Mouse (Mus musculus): Measurements from ENCODE around the gene Clns1a.
A peak's percentile ranks its signal among the peaks of the same experiment; 100 is the strongest.

Gene Clns1a

DNA sequence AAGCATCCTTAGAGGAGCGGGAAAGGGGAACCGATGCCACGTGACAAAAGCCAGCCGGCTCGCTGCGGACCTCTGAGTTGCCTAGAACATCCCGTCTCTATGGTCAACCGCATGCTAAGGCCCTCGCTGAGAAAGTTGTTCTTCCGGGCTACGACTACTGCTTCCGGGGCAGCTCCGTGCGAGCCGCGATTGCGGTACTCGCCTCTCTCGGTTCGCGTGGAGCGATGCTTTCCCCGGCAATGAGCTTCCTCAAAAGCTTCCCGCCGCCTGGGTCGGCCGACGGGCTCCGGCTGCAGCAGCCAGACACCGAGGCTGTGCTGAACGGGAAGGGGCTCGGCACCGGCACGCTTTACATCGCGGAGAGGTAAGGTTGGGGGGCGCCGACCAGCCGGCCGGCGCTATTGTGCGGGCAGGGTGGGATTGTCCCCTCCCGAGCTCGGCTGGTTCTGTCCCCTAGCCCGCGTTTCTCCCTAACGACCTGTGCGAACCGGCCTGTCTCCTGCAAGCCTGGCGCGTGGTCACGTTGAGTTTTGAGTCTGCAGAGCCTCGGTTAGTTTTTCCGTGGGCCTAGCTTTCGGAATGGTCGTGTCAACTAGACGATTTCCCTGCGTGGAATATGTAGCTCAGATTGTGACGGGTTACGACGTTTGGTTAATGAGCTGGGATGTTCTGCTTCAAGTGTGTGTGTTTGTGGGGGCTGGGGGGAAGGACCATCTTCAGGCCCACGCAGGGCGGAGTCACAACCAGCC is at the start of gene Clns1a:
Gene Clns1a (plus strand): TSS at position 129 of the 749 bp plus-strand sequence.
- DNase-seq: peak; percentile 94

DNA sequence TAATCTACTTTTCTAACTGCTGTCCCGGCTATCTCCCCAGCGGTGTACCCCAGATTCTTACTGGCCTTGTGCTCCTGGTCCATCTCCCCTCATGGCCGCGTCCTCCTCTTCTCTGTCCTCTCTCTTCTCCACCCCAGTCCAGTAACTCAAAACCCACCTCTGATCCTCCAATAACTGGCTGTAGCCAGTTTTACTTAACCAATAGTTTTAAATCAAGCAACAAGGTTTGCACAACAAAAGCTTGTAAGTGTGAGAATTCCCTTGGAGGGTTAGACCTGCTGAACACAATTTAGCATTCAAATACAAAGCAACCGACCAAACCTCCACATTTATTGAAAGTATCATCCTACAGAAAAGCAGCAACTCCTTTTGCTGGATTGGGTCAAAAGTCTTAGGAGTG is 48.8 kb upstream of the Clns1a start:
- no peak for DNase-seq

DNA sequence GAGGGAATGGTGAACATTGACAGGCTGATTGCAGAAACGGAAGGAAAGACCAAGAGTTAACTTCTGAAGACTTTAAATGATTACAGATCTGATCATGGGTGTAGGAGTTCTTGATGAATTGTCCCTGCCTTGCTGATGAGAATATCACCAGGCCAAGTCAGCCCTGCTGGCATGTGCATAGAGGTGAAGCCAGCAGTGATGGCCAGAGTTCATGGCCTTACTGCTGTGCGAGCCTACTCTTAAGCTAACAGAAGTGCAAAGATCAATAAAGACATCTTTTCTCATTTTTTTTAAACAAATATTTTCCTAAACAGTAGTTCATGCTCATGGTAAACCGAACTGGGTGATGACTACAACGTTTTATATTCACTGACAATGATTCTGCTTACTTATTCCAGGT is 45.7 kb upstream of the Clns1a start:
- DNase-seq: no peak

DNA sequence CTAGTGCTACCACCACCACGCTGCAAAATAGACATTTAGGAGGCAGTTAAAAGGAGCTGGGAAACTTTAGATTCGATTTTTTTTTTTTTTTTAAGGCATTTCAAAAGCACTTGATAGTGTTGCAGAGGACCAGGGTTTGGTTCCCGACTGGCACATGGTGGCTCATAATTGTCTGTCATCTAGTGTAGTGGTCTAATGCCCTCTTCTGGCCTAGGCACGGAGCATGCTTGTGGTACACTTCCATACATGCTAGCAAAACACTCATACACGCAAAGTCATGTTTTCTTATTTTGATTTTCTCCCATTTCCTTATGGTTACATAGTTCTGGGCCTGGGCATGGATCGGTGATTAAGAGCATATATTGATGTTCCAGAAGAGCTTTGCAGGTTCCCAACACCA is 40.3 kb upstream of the Clns1a start:
- DNase-seq: no peak

DNA sequence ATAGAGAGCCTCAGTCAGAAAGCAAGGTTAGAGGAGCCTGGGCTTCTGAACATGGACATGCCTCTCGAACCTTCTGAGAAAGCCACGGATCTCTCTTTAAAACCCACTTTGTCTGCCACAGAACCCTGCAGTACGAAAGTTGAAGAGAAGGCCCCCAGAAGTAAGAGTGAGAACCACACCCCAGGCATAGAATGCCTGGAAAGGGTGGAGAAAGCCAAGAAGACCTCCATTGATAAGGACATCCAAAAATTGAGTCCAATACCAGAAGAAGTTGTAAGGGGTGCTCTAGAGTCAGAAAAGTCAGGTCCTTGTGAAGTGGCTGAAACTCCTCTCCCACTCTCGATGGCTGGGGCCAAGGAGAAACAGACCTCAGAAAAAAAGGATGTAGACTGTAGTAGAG is 34.8 kb upstream of the Clns1a start:
- DNase-seq: no peak

DNA sequence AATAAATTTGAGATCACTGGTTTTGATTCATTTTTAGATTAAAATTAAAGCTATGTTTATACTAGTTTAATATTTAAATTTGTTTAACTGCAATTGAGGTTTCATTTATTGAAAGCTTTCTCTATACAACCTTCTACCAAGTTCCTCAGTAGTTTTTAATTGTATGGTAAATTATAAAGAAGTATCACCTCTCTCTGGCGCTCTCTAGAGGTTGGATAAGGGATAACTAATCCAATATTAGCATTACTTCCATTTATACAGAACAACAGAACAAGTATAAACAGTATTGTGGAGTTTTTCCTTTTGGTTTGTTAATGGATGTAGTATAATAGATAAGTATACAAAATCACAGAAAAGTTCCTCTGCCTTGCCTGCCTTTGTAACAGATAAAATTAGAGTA is 17.2 kb upstream of the Clns1a start:
- DNase-seq: no peak

DNA sequence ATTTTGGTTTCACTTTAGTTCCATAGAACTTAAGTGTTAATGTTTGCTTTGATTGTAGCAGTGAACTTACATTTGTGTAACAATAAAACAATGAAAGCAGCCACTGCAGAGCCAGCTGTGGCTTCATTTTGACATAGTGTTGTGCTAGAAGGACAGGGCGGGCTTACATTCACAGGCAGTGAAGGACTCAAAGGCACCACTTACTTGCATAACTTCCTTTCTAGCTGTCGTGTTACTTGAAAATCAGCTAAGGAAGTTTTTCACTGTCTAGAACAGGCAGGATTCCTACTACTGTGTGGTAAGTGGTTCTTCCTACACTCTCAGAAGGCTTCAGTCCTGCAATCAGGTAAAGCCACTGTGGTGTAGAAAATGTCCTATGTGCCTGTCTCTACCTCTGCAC is 8.6 kb upstream of the Clns1a start:
- no peak for DNase-seq

DNA sequence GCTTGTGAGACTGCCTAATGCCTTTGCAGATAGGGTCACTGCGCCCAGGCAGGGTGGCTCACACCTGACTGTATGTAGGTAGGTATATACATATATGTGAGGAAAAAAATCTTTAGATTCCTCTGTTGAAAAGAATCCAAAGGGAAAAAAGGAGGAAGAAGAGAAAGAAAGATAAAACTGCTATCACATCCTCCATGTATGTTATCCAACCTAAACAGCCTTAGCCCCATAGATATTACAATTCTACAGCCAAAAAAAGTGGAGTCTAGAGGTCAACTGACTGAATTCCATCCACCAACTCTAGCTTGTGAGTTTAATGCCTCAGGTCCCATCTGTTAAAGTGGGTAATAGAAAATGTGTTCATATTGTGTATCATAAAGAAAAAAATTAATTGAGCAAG is 993 bp upstream of the Clns1a start:
- no peak for DNase-seq

DNA sequence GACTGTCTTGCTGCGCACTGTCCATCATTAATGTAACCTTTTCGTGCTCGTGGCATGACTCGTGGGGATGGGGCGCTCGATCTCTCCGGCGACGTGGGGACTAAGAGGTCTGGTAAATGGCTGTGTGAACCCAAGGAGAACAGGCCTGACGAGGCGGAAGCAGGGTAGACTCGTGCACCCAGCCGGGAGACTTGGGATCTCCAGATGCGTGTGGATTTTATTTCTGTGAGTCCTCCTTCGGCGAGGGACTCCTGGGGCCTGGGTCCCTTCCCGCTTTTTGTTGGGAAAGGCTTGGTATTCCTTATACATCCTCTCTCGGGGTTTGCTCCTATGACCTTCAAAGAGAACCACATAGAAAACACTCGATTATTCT is 315 bp upstream of the Clns1a start:
- no peak for DNase-seq

DNA sequence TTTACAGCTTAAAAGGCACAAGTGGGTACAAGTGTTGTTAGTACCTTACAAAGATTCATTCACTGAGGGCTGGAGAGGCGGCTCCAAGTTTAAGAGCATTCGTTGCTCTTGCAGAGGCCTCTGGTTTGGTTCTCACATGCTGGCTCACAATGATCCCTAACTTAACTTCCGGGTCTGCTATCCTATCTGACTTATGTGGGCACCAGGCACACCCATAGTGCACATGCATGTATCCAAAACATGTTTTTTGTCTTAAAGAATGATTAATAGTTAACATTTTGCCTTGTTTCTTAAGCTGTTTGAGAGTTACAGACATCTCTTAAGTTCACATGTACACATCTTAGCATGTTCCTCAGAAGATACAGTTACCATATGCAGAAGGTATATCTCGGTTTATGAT is 3.7 kb downstream of the Clns1a start:
- no peak for DNase-seq

DNA sequence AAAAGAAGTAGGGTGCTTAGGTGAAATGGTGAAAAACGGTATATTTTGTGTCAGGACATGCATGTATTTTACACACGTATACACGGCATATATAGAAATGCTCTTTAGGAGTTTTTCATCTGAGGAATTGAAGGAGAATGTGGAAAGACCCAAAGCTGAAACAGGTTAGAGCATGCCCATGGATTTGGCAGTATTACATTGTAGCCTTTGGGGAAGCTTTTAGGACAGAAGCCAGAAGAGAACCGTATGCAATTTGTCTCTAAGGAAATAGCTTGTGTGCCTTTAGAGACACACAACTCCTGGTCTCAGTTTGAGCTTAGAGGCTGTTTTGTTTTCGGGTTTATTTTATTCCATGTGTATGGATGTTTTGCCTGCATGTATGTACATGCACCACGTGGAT is 4.7 kb downstream of the Clns1a start:
- no peak for DNase-seq

DNA sequence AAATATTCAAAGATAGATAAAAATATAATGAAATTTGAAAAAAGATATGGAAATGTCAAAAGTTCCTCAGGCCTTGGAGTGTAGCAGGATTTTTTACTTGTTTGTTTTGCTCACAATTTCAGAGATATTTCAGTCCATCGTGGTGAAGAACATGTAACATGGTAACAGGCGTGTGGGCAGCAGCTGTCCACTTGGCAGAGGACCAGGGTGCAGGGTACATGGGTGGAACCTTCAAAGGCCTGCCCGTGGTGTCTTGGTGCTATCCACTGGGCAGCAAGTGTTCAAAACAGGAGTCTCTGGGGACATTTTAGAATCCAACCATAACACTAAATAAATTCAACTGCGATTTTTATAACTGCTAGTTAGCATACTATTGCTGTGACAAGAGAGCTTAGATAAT is 10.7 kb downstream of the Clns1a start:
- DNase-seq: no peak

DNA sequence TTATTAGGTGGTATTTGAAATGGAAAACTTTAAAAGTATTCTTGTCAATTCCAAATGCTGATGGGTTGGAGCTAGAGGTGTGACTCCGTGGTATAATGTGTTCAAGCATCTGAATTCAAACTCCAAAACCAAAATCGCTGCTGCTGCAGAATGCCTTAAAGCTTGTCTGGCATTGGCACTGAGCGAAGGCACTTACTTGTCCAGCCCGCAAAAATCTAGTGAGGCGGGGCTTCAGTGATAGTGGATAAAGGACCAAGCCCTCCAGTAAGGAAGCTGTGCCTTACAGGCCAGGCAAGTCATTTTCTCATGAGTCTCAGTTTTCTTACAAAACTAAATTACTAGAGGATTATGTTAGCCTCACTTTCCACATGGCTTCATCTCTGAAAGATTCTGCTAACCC is 11.4 kb downstream of the Clns1a start:
- no peak for DNase-seq

DNA sequence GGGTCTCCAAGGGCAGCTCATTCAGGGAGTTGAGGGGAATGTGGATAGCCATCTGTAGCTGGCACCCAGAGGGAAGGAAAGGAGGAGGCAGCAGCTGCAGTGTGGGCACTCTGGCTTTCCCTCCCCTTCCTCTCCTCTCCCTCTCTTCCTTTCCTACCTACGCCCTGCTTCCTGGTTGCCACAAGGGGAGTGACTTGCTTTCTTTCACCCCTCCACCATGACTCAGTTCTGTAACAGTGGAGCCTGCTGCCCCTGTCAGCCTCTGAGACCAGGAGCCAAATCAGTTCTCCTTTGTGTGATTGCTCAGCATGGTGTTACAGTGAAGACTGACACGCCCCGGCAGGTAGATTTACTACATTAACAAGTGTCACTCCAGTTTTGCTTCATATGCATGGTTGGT is 12.8 kb downstream of the Clns1a start:
- DNase-seq: peak; percentile 61

DNA sequence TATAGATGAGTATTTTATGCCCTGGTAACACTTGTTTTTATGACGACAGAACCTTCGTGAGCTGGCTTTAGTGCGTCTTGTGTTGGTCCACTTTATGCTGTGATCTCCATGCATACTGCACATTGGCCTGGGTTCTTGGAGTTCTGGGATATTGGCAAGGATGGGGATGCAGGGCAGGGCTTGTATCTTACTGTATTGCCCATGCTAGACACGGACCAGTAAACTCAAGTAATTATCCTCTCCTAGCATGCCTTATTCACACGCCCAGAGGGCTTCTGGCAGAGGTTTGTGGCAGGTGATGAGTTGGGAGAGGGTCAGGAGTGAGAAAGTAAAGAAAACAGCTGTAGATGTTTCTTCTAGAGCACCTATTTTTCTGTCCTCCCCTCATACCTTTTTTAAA is 18.2 kb downstream of the Clns1a start:
- no peak for DNase-seq

DNA sequence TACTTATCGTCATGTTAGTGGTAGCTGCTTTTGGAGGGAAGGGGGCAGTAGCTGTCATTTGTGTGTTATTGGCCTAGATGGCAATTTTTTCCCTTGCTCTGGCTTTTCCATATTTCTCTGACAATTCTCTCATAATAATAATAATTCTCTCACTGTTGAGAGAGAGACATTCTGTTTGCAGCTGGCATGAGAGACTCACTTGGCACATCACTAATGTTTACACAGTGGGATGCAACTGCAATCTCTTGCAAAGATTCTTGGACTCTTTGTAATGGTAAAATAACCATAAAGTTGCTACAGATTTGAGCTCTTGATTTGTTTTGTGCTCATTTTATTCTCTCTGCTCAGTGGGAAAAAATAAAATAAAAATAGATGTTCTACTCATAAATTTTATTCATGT is 20.9 kb downstream of the Clns1a start:
- no peak for DNase-seq

DNA sequence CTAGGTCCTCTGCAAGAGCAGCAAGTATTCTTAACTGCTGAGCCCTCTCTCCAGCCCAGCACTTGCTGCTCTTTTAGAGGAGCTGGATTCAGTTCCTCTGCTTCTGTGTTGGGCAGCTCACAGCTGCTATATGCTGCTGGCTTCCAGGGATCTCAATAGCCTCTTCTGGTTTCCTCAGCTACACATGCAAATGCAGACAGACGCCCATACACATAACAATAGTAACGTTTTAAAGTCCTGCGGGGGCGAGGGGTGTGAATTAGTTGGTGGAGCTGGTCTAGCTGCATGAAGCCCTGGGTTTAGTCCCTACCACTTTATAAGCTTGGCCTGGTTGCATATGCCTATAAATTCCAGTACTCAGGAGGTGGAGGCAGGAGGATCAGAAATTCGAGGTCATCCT is 22.6 kb downstream of the Clns1a start:
- DNase-seq: no peak

DNA sequence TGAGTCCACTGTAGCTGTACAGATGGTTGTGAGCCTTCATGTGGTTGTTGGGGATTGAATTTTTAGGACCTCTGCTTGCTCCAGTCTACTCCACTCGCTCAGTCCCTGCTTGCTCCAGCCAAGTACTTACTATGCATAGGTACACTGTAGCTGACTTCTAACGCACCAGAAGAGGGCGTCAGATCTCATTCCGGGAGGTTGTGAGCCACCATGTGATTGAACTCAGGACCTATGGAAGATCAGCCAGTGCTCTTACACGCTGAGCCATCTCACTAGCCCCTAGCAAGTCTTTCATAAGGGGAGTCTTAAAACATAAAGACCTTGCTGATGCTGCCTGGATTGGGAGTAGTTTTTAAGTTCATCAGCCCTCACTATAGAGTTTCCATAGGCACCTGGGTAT is 23.7 kb downstream of the Clns1a start:
- no peak for DNase-seq

DNA sequence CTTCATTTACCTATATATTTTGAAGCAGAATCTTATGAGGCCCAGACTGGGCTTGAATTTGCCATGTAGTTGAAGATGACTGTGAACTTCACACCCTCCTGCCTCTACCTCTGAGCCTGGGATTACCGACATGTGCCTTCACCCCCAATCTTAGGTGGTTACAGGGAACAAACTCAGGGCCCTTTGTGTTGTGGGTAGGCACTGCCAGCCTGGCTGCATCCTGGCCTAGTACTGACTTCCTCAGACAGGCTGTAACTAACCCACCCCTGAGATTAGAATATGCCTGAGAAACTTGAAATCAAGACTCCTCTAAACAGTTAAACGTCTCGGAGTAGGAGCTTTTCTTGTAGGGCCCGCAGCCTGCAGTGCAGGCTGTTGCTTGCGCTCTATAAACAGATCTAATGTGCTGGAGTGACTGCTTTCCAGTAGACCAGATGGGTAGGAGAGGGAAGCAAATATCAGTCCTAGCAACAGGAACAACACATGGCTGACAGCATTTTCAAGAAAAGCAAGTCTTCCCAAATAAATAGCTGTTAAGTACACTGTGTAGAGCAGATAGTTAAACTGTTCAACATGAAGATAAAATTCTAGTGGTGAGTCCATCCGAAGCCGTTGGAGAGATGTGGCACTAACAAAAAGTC is 26.0 kb downstream of the Clns1a start:
- peak; percentile 71 for DNase-seq

DNA sequence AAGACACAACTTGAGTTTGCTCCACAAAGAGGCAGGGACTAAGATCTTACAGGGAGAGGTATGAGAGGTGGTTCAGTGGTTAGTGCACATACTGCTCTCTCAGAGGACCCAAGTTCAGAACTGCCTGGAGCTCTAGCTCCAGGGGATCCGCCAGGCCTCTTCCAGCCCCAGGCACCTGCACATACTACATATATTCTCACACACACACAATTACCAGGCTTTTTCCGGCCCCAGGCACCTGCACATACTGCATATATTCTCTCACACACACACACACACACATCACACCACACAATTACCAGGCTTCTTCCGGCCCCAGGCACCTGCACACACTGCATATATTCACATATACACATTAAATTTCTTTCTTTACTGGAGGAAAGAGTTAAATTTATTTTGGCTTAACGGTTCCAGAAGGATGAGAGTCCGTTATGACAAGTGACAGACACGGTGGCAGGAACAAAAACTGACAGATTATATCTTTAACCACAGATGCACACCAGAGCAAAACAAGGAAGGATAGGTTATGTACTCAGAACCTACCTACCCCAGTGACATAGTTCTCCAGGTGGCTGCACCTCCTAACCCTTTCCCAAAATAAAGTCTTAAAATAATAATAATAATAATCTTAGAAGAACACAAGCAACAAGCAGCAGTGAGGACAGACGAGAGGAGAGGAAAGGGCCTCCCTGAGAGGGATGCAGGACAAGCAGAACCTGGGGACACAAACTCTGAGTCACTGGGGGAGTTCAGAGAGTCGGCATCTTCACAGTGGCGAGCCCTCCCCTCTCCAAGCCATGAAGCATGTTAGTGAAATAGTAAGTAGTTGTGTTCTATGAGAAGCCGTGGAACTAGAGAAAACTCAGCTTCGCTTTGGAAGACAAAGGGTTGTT is 27.5 kb downstream of the Clns1a start:
- no peak for DNase-seq

DNA sequence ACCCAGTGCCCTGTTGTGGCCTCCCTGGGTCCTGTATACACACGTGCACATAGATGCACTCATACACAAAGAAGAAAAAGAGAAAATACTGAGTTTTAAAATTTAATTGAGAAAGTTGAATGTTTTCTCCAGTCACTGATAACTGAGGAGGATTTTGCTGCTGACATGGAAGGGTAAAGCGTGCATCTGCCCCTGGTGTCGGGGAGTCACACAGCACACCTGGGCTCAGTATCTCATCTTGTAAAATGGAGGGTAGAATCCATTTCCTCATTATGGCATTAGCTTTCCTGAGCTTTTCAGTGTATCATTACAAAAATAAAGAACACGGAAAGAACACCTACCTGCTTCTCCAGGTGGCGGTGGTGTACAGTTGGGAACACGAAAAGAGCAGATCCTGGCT is 29.0 kb downstream of the Clns1a start:
- no peak for DNase-seq

DNA sequence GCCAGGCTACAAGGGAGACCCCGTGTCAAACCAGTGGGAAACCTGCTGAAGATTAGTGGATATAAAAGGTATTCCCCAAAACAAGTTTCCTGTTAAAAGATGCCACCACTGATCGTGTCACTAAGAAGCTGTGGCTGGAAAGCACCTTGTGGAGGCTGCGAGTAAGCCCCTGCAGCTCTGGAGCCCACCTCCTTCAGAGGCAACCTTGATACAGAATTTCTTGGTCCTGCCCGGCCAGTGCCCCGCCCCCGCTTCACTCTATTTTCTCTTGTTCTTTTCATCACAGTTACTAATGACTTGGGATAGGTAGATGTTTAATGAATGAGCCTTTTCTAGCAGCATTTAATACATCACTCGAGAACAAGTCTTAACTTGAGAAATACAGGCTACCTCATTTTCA is 29.6 kb downstream of the Clns1a start:
- DNase-seq: no peak

DNA sequence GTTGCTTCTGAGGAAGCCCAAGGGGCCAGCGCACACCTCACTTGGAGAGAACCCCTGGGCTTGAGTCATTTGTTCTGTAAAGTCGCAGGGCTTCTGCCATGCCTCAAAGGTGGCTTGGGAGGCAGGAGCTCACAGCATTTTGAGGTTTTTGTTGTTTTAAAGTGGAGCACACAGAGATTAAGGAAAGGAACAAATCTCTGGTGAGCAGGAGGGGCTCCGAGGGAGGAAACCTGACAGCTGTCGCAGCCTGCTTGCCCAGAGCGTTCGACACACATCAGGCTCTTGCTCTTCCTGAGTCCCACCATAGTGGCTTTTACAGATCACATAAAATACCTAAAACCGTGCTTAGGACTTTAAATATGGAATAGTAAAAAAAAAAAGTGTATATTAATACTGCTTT is 30.3 kb downstream of the Clns1a start:
- no peak for DNase-seq
